Mouse (Mus musculus): ENCODE results near the gene Rad54l2. TPM values are rescaled to one million over a fixed set of nuclear protein-coding genes. Genes with fewer than 3 reads are reported as not detected.

Rad54l2 gene
- polyA plus RNA-seq (2017; shearing (Covaris generic)), result 9.3 TPM

DNA sequence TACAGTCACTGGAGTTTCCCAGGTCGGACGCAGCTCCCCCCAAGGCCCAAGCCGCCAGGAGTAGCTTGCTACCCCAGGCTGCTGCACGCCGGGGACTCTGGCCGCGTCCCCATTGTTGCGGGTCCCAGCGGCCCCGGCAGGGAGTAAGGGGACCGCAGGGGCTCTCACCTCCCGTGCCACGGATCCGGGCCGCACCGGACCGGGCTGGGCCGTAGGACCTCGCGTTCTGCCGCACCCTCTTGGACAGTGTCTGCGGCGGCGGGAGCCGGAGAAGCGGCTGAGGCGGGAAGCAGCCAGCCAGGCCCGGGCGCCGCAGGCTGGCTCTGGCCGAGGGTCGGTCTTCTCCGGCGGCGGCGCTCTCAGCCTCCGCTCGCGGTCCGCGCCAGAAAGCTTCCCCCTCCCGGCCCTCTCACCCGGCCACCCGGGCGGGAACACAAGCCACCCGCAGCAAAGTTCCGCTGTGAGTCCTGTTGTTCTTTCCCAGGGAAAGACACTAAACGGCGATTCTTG lies at the start of gene Rad54l2:
TSS of gene Rad54l2 (minus strand) at position 383 of the 510 bp plus-strand sequence.

DNA sequence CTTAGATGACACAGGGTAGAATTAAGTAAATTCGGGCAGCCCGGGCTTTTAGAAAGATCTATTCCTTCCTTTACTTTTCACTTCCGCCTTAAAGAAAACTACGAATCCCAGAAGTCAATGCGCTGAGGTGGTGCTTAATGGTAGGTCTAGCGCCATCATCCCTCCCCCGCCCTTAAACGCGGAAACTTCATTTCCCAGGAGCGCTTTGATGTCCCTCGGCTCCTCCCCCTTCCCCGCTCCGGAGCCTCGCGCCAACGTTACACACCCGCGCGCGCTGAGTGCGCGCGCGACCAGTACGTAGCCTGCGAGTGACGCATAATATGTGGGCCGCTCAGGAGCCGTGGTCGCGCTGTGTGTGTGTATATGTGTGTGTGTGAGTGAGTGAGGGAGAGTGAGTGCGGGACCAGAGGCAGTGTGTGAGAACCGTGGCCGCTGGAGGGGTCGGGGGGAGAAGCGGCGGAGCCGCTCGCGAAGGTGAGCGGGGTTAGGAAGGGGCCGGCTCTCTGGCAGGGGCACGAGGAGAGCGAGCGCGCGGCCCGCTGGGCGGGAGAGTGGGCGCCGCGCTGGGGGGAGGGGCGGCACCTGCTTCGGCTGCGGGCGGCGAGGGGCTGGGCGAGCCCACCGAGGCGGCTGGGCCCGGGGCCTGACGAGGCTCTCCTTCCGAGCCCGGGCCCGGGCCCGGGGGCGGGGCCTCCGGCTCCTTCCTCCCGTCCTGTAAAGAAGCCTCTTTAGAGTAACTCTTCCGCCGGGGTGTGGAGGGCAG lies 32.8 kb upstream of the Rad54l2 start, which contains the start of gene Dcaf1:
TSS of gene Dcaf1 (plus strand) at position 257 of the 763 bp plus-strand sequence.

DNA sequence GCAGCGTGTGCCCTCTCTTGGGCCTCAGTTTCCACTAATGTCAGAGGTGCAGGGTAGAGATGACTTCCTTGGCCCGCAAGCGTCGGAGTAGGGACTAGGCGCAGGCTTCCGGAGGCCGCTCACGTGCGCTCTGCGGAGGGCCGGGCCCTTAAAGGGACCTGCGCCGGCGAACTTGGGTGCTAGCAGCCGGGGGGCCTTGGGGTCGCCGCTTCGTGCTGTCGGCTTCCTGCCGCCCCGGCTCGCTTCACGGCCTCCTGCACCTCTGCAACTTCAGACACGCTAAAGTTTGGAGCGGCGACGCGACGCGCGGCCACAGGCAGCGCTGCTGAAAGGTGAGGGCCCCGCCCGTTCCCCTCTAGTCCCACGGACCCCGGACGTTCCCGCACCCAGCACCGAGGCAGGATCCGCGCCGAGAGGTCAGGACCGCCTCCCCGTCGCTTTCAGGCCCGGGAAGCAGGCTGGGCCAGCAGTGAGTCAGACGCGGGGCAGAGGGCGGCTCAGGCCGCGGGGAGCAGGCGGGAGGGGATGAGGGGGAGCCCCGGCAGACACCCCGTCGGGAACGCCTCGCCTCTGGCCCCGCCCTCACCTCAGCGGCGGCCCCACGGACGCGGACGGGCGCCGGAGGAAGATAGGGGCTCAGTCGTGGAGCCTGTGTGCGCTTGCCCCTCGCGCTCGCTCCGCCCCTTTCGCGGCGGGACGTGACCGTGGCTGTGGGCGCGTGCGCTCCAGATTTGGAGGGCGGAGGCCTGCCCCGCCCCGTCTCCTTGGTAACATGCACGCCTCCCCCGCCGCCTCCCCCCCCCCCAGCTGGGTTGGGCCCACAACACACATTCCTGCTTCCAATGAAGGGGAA lies 103.5 kb downstream of the Rad54l2 start, which contains the start of gene Tex264:
TSS of gene Tex264 (minus strand) at position 679 of the 853 bp plus-strand sequence.

DNA sequence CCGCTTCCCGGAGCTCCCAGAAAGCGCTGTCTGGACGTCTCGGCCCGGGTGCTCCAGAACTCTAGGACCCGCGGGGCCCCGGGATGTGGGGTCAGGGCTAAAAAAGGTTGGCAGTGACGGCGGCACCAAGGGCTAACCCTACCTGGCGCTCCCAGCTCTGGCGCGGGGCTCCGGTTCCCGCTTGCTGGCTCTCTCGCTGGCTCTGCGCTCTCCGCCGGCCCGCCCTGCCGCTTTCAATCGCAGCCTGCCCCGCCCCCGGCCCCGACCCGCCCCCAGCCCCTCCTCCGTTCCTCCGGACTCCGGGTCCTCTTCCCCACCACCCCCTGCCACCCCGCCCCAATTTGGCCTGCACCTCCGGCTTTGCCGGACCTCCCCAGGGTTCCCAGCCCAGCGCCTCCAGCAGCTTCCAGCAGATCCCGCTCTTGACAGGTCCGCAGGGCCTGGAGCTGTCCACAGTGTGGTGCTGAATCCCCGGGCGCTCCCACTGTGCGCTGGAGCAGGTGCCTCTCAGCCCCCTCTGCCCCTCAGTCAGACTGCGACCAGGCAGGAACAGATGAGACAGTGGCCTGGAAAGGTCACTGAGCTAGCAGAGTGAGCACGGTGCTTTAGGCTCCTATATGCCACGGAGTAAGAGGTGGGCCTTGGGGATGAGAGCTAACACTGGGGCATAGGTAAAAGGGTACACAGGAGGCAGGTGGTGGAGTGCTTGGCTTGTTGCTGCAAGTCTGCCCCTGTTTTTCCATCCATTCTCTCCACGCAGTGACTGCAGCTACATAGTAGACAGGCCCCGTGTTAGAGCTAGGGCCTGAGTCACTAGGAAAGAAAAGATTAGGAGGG lies 132.9 kb downstream of the Rad54l2 start, which contains the start of gene Grm2:
TSS of gene Grm2 (minus strand) at position 199 of the 837 bp plus-strand sequence.

Other genes starting within 250 kb of the Rad54l2 start
- gene Iqcf3, start 227.6 kb downstream of the Rad54l2 start, polyA plus RNA-seq (2017; shearing (Covaris generic)), result not detected
- gene Iqcf4, start 218.2 kb downstream of the Rad54l2 start, polyA plus RNA-seq (2017; shearing (Covaris generic)), result not detected
- not detected for gene Iqcf6, start 162.6 kb downstream of the Rad54l2 start, polyA plus RNA-seq (2017; shearing (Covaris generic))
- gene Grm2, start 133.1 kb downstream of the Rad54l2 start, polyA plus RNA-seq (2017; shearing (Covaris generic)), result not detected
- gene Tex264, start 103.3 kb downstream of the Rad54l2 start, polyA plus RNA-seq (2017; shearing (Covaris generic)), result 74.4 TPM
- gene Dcaf1, start 32.7 kb upstream of the Rad54l2 start, polyA plus RNA-seq (2017; shearing (Covaris generic)), result 39.2 TPM
- gene Rbm15b, start 98.2 kb upstream of the Rad54l2 start, polyA plus RNA-seq (2017; shearing (Covaris generic)), result 33.4 TPM
- gene Manf, start 102.8 kb upstream of the Rad54l2 start, polyA plus RNA-seq (2017; shearing (Covaris generic)), result 128 TPM